Mouse (Mus musculus): ENCODE results near the gene Rbm47.

DNA sequence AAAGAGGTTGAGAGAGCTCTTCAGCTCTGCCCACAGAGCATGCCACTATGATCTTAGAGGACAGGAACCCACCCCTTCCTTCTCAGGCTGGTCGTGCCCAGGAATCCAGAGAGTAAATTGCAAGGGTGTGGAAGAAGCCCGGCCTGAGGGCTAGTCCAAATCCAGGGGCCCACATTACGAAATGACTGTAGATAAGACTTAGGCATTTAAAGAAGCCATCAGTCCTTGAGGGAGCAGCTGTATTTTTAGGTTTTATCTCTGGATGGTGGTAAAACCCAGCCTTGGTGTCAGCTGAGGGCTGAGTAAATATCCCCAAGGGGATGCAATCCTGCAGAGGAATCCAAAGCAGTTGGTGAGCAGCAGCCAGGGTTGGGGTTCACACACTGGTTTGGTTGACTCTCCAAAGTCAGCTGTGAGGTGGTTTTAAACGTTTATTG is 6.7 kb downstream of the Rbm47 start:
- TF ChIP-seq CTCF (IDR thresholded peaks at IDR 0.05; ENCODE audit: low read depth, low read length) (no peak), POLR2A (IDR thresholded peaks at IDR 0.05; ENCODE audit: extremely low read depth, insufficient read depth, low read length) (no peak)
